Mouse (Mus musculus) forebrain, embryonic 15.5 days (tissue): ENCODE measurements around the gene Wwtr1. TPM values are rescaled to one million over a fixed set of nuclear protein-coding genes. Genes with fewer than 3 reads are reported as not detected.

ENCODE experiments used
- ATAC-seq: fragments of 200-750 bp; cut with Nextera tagmentation; replicated peaks from 2 replicates; pipeline ENCODE4 v1.8.0; 2017; ENCODE audit warnings: mild to moderate bottlenecking, moderate TSS enrichment, moderate library complexity
- H3K27ac ChIP-seq: fragments of 300-500 bp; sonication (generic); replicated peaks from 2 replicates; pipeline ENCODE4 v1.5.1; 2015; ENCODE audit warnings: mild to moderate bottlenecking, inconsistent platforms
- H3K27me3 ChIP-seq: fragments of 300-500 bp; sonication (generic); 2 replicates; pipeline ENCODE4 v1.6.1; 2015; ENCODE audit warnings: inconsistent platforms
- H3K36me3 ChIP-seq: fragments of 300-500 bp; sonication (generic); 2 replicates; pipeline ENCODE4 v1.6.1; 2015; ENCODE audit warnings: mild to moderate bottlenecking, inconsistent platforms
- H3K4me1 ChIP-seq: fragments of 300-500 bp; sonication (generic); 2 replicates; pipeline ENCODE4 v1.6.1; 2015; ENCODE audit warnings: inconsistent platforms
- H3K4me2 ChIP-seq: fragments of 300-500 bp; sonication (generic); replicated peaks from 2 replicates; pipeline ENCODE4 v1.6.1; 2015; ENCODE audit warnings: mild to moderate bottlenecking, inconsistent platforms
- H3K4me3 ChIP-seq: fragments of 300-500 bp; sonication (generic); 2 replicates; pipeline ENCODE4 v1.5.1; 2015; ENCODE audit warnings: mild to moderate bottlenecking, inconsistent platforms
- H3K9ac ChIP-seq: fragments of 300-500 bp; sonication (generic); replicated peaks from 2 replicates; pipeline ENCODE4 v1.6.1; 2015; ENCODE audit warnings: mild to moderate bottlenecking, inconsistent platforms
- H3K9me3 ChIP-seq: fragments of 300-500 bp; sonication (generic); 2 replicates; pipeline ENCODE4 v1.6.1; 2016; ENCODE audit warnings: inconsistent platforms
- WGBS: fragments of 180-500 bp; shearing (Covaris S2); methylation state at CpG from one replicate; pipeline ENCODE4 v1.1.7; 2015; ENCODE audit warnings: mixed read lengths; 5-methylcytosine and 5-hydroxymethylcytosine counted together
- polyA plus RNA-seq: library from polyadenylated mRNA; unstranded; fragments of >200 nt; fragmentation: Nextera tagmentation; extraction: Ambion mirVana; gene quantifications from 2 replicates; pipeline ENCODE4 v1.2.1, GENCODE M21; 2015

The Wwtr1 gene
- polyA plus RNA-seq, 1 experiment from 2014 or later = 10.7 TPM

GRCm38 (mm10) chr3:57554890-57555239 is 20.8 kb downstream of the Wwtr1 start:
- Histone ChIP-seq H3K4me2 (no peak overlapping the region), H3K4me3 (no peak overlapping the region), H3K4me1 (no peaks in the 10 kb centered on the region), H3K9me3 (no peaks in the 10 kb centered on the region), H3K36me3 (no peaks in the 10 kb centered on the region), H3K27me3 (no peaks in the 10 kb centered on the region), H3K27ac (no peak overlapping the region), H3K9ac (no peak overlapping the region)
- ATAC-seq = no peak
- 94% methylated on average over 3 of the region's 3 CpGs for WGBS

- no peak overlapping the region for H3K9ac ChIP-seq
- 87% methylated on average over 10 of the region's 10 CpGs for WGBS
- no peak overlapping the region for H3K4me2 ChIP-seq
- no peak for ATAC-seq
- H3K27ac ChIP-seq = no peak overlapping the region
- H3K27me3 ChIP-seq = no peaks in the 10 kb centered on the region
- no peaks in the 10 kb centered on the region for H3K9me3 ChIP-seq
- H3K4me1 ChIP-seq = no peaks in the 10 kb centered on the region
- H3K4me3 ChIP-seq = no peak overlapping the region
- no peaks in the 10 kb centered on the region for H3K36me3 ChIP-seq
These were observed 21.4 kb downstream of the Wwtr1 start for GRCm38 (mm10) chr3:57554124-57554889.

GRCm38 (mm10) chr3:57553108-57553507 is 22.6 kb downstream of the Wwtr1 start:
- no peak for ATAC-seq
- Histone ChIP-seq H3K4me3 (no peak overlapping the region), H3K36me3 (no peaks in the 10 kb centered on the region), H3K27me3 (no peaks in the 10 kb centered on the region), H3K27ac (no peak overlapping the region), H3K9me3 (no peaks in the 10 kb centered on the region), H3K4me1 (no peaks in the 10 kb centered on the region), H3K9ac (no peak overlapping the region), H3K4me2 (no peak overlapping the region)
- 94% methylated on average over 5 of the region's 5 CpGs for WGBS

- no peak overlapping the region for H3K4me3 ChIP-seq
- H3K9me3 ChIP-seq = no peaks in the 10 kb centered on the region
- H3K36me3 ChIP-seq = no peaks in the 10 kb centered on the region
- no peaks in the 10 kb centered on the region for H3K27me3 ChIP-seq
- H3K4me1 ChIP-seq = no peaks in the 10 kb centered on the region
- no peak overlapping the region for H3K9ac ChIP-seq
- no peak overlapping the region for H3K27ac ChIP-seq
- H3K4me2 ChIP-seq = no peak overlapping the region
- ATAC-seq = no peak
- 83% methylated on average over 2 of the region's 2 CpGs for WGBS
These were observed 24.5 kb downstream of the Wwtr1 start for GRCm38 (mm10) chr3:57551210-57551609.

GRCm38 (mm10) chr3:57550468-57551185 is 25.1 kb downstream of the Wwtr1 start:
- Histone ChIP-seq H3K4me1 (no peaks in the 10 kb centered on the region), H3K4me3 (no peak overlapping the region), H3K9ac (no peak overlapping the region), H3K4me2 (no peak overlapping the region), H3K36me3 (no peaks in the 10 kb centered on the region), H3K27me3 (no peaks in the 10 kb centered on the region), H3K27ac (no peak overlapping the region), H3K9me3 (no peaks in the 10 kb centered on the region)
- WGBS = 83% methylated on average over 5 of the region's 5 CpGs
- no peak for ATAC-seq

GRCm38 (mm10) chr3:57544154-57544553 is 31.6 kb downstream of the Wwtr1 start:
- ATAC-seq = no peak
- Histone ChIP-seq H3K9me3 (no peaks in the 10 kb centered on the region), H3K4me2 (no peak overlapping the region)

GRCm38 (mm10) chr3:57542848-57543380 is 32.8 kb downstream of the Wwtr1 start:
- Histone ChIP-seq H3K4me1 (0 out of 2 replicates have a peak, but pooled peaks cover 5% of the 10 kb centered on the region), H3K9ac (no peak overlapping the region), H3K9me3 (no peaks in the 10 kb centered on the region), H3K4me2 (no peak overlapping the region), H3K27ac (no peak overlapping the region), H3K36me3 (no peaks in the 10 kb centered on the region), H3K27me3 (no peaks in the 10 kb centered on the region), H3K4me3 (no peak overlapping the region)
- ATAC-seq = no peak

More at GRCm38 (mm10) chr3:57544154-57544553, 31.6 kb downstream of the Wwtr1 start:
- Histone ChIP-seq H3K27ac (no peak overlapping the region), H3K4me3 (no peak overlapping the region), H3K27me3 (no peaks in the 10 kb centered on the region), H3K9ac (no peak overlapping the region), H3K36me3 (no peaks in the 10 kb centered on the region), H3K4me1 (0 out of 2 replicates have a peak, but pooled peaks cover 5% of the 10 kb centered on the region)
- 84% methylated on average over 9 of the region's 9 CpGs for WGBS

- ATAC-seq = no peak
- WGBS = 60% methylated on average over 7 of the region's 7 CpGs
- no peaks in the 10 kb centered on the region for H3K9me3 ChIP-seq
These were observed 34.5 kb downstream of the Wwtr1 start for GRCm38 (mm10) chr3:57541205-57541604.

GRCm38 (mm10) chr3:57540474-57540873 is 35.2 kb downstream of the Wwtr1 start:
- 58% methylated on average over 2 of the region's 2 CpGs for WGBS
- H3K36me3 ChIP-seq = no peaks in the 10 kb centered on the region
- no peaks in the 10 kb centered on the region for H3K27me3 ChIP-seq

More at GRCm38 (mm10) chr3:57541205-57541604, 34.5 kb downstream of the Wwtr1 start:
- Histone ChIP-seq H3K4me1 (0 out of 2 replicates have a peak, but pooled peaks cover 5% of the 10 kb centered on the region), H3K36me3 (no peaks in the 10 kb centered on the region), H3K27me3 (no peaks in the 10 kb centered on the region), H3K9ac (no peak overlapping the region), H3K4me3 (no peak overlapping the region), H3K4me2 (no peak overlapping the region), H3K27ac (no peak overlapping the region)

GRCm38 (mm10) chr3:57535483-57536185 is 40.1 kb downstream of the Wwtr1 start:
- peak overlapping the region; percentile 53; the same call in 1 of the 2 replicates for H3K27ac ChIP-seq
- H3K36me3 ChIP-seq = no peaks in the 10 kb centered on the region
- no peak overlapping the region for H3K4me2 ChIP-seq
- no peaks in the 10 kb centered on the region for H3K27me3 ChIP-seq
- no peak overlapping the region for H3K9ac ChIP-seq
- no peaks in the 10 kb centered on the region for H3K9me3 ChIP-seq
- WGBS = 82% methylated on average over 13 of the region's 13 CpGs
- no peak overlapping the region for H3K4me3 ChIP-seq
- ATAC-seq = no peak
- H3K4me1 ChIP-seq = peaks cover 11% of the 10 kb centered on the region

More at GRCm38 (mm10) chr3:57540474-57540873, 35.2 kb downstream of the Wwtr1 start:
- Histone ChIP-seq H3K4me3 (no peak overlapping the region), H3K4me1 (0 out of 2 replicates have a peak, but pooled peaks cover 8% of the 10 kb centered on the region), H3K9ac (no peak overlapping the region), H3K27ac (no peak overlapping the region), H3K9me3 (no peaks in the 10 kb centered on the region), H3K4me2 (no peak overlapping the region)
- ATAC-seq = no peak

GRCm38 (mm10) chr3:57534450-57534849 is 41.3 kb downstream of the Wwtr1 start:
- Histone ChIP-seq H3K9me3 (no peaks in the 10 kb centered on the region), H3K9ac (no peak overlapping the region), H3K4me2 (no peak overlapping the region), H3K27ac (peak overlapping the region; percentile 53), H3K4me1 (peaks cover 11% of the 10 kb centered on the region), H3K27me3 (no peaks in the 10 kb centered on the region), H3K36me3 (no peaks in the 10 kb centered on the region), H3K4me3 (no peak overlapping the region)
- 26% methylated on average over 6 of the region's 6 CpGs for WGBS
- peak; percentile 74 for ATAC-seq

GRCm38 (mm10) chr3:57533876-57534275 is 41.8 kb downstream of the Wwtr1 start:
- Histone ChIP-seq H3K36me3 (no peaks in the 10 kb centered on the region), H3K4me2 (no peak overlapping the region), H3K4me1 (peaks cover 11% of the 10 kb centered on the region), H3K27me3 (no peaks in the 10 kb centered on the region), H3K27ac (peak overlapping the region; percentile 53), H3K9ac (no peak overlapping the region), H3K9me3 (no peaks in the 10 kb centered on the region), H3K4me3 (no peak overlapping the region)
- 68% methylated on average over 9 of the region's 9 CpGs for WGBS
- ATAC-seq = no peak
